Mouse (Mus musculus) hindbrain, embryonic 12.5 days (tissue): ENCODE data around the gene Ackr4. TPM values are rescaled to one million over a fixed set of nuclear protein-coding genes. Genes with fewer than 3 reads are reported as not detected.

ENCODE experiments used
- ATAC-seq: fragments of 200-750 bp; cut with Nextera tagmentation; 2 replicates; pipeline ENCODE4 v1.8.0; 2017; ENCODE audit warnings: moderate TSS enrichment; ENCODE audit not compliant: low FRiP score
- H3K27ac ChIP-seq: fragments of 300-500 bp; sonication (generic); 2 replicates; pipeline ENCODE4 v1.5.1; 2016; ENCODE audit warnings: mild to moderate bottlenecking
- H3K27me3 ChIP-seq: fragments of 300-500 bp; sonication (generic); 2 replicates; pipeline ENCODE4 v1.6.1; 2016; ENCODE audit warnings: mild to moderate bottlenecking
- H3K36me3 ChIP-seq: fragments of 300-500 bp; sonication (generic); 2 replicates; pipeline ENCODE4 v1.6.1; 2016; ENCODE audit warnings: mild to moderate bottlenecking
- H3K4me1 ChIP-seq: fragments of 300-500 bp; sonication (generic); 2 replicates; pipeline ENCODE4 v1.6.1; 2016
- H3K4me2 ChIP-seq: fragments of 300-500 bp; sonication (generic); replicated peaks from 2 replicates; pipeline ENCODE4 v1.6.1; 2016; ENCODE audit warnings: mild to moderate bottlenecking
- H3K4me3 ChIP-seq: fragments of 300-500 bp; sonication (generic); 2 replicates; pipeline ENCODE4 v1.5.1; 2016; ENCODE audit warnings: mild to moderate bottlenecking
- H3K9ac ChIP-seq: fragments of 300-500 bp; sonication (generic); 2 replicates; pipeline ENCODE4 v1.6.1; 2016; ENCODE audit warnings: mild to moderate bottlenecking, moderate library complexity
- H3K9me3 ChIP-seq: fragments of 300-500 bp; sonication (generic); replicated peaks from 2 replicates; pipeline ENCODE4 v1.6.1; 2016; ENCODE audit warnings: mild to moderate bottlenecking
- WGBS: fragments of 180-500 bp; shearing (Covaris S2); methylation state at CpG from one replicate; pipeline ENCODE4 v1.1.7; 2016; 5-methylcytosine and 5-hydroxymethylcytosine counted together
- polyA plus RNA-seq: library from polyadenylated mRNA; unstranded; fragments of >200 nt; fragmentation: Nextera tagmentation; extraction: Ambion mirVana; gene quantifications from 2 replicates; pipeline ENCODE4 v1.2.1, GENCODE M21; 2016

Gene Ackr4
- polyA plus RNA-seq, 1 experiment from 2014 or later: 0.66 TPM

- Histone ChIP-seq H3K36me3 (peaks cover 17% of the 10 kb centered on the region), H3K4me3 (no peak overlapping the region), H3K9me3 (no peaks in the 10 kb centered on the region), H3K4me1 (no peaks in the 10 kb centered on the region), H3K4me2 (no peak overlapping the region), H3K27me3 (no peaks in the 10 kb centered on the region), H3K27ac (no peak overlapping the region), H3K9ac (no peak overlapping the region)
- 73% methylated on average over 6 of the region's 6 CpGs for WGBS
- no peak for ATAC-seq
These were observed 92.0 kb downstream of the Ackr4 start for GRCm38 (mm10) chr9:104034718-104035117.

- Histone ChIP-seq H3K4me1 (no peaks in the 10 kb centered on the region), H3K4me2 (no peak overlapping the region), H3K9me3 (no peaks in the 10 kb centered on the region), H3K27me3 (no peaks in the 10 kb centered on the region), H3K9ac (no peak overlapping the region), H3K4me3 (no peak overlapping the region), H3K36me3 (peaks cover 18% of the 10 kb centered on the region), H3K27ac (no peak overlapping the region)
- ATAC-seq: no peak
- 77% methylated on average over 8 of the region's 8 CpGs for WGBS
These were observed 92.5 kb downstream of the Ackr4 start for GRCm38 (mm10) chr9:104034231-104034630.

Other genes starting within 250 kb of the Ackr4 start
- gene Nphp3, start 124.4 kb downstream of the Ackr4 start, polyA plus RNA-seq: 6.6 and 7.3 TPM in 2 replicates
- gene Gm28305, start 86.3 kb downstream of the Ackr4 start, polyA plus RNA-seq: not detected in 2 replicates
- gene Uba5, start 63.8 kb downstream of the Ackr4 start, polyA plus RNA-seq: 69.2 and 72.4 TPM in 2 replicates
- gene Acad11, start 63.6 kb downstream of the Ackr4 start, polyA plus RNA-seq: 9.5 TPM in 2 replicates
- 23.2 and 29.3 TPM in 2 replicates for gene Dnajc13, start 136.0 kb upstream of the Ackr4 start, polyA plus RNA-seq
- gene Acpp, start 210.8 kb upstream of the Ackr4 start, polyA plus RNA-seq: 0.33 and 0.58 TPM in 2 replicates